Mouse (Mus musculus) gastrocnemius, adult 18-20 months (tissue): ENCODE measurements around the gene Gsto1. TPM values are rescaled to one million over a fixed set of nuclear protein-coding genes. Genes with fewer than 3 reads are reported as not detected.
A peak's percentile ranks its signal among the peaks of the same experiment; 100 is the strongest.

ENCODE experiments used
- DNase-seq: peaks from one replicate; pipeline ENCODE4 v3.0.0; 2021; ENCODE audit warnings: low spot score
- total RNA-seq, 2 experiments: library from RNA; stranded (reverse); gene quantifications; 2 replicates each; pipeline ENCODE4 v1.2.3; 2021

Gene Gsto1
- total RNA-seq, 2 experiments from 2014 or later = 56.6 to 57.8 TPM

GRCm38 (mm10) chr19:47853951-47854795 lies 597 bp upstream of the Gsto1 start:
- peak; percentile 16 for DNase-seq

DNA sequence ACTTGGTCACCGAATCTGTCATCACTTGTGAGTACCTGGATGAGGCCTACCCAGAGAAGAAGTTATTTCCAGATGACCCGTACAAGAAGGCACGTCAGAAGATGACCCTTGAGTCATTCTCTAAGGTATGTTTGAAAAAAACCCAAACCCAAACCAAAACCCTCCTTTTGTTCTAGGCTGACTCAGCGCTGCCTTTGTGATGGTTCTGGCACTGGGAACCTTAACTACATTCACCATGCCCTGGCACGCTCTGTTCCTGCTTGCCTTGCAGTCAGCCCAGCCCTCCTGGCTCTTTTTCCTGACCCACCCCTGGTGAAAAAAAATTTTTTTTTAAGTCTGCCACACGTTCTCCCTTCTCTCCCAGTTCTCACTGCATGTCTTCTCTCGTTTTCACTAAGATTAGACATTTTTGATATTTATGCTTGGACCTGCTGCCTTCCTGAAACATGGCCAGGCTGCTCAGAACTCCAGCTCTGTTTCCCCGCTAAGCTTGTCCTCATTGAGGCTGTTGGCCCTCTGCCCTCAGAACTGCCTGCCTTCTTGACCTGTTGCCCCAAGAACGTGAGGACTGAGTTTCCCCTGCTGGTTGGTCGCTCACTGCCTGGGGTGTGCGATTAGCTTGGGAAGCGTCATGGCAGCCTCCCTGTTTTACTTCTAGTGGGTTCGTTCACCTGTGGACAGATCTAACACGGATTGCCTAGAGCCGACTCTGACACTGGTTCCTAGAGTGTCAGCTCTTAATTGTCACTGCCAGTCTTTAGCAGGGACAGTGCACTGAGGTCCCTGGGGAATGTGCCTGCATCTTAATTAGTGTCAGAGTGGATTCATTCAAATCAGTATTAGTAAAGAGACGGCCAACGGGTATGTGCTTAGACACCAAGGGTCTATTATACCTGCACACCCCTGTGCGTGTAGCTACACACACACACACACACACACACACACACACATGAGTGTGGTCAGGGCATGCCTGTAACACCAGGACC lies 3.5 kb downstream of the Gsto1 start:
- DNase-seq = no peak

GRCm38 (mm10) chr19:47859180-47859579 lies 4.4 kb downstream of the Gsto1 start:
- no peak for DNase-seq

- no peak for DNase-seq
Measured at GRCm38 (mm10) chr19:47862581-47862980, 7.8 kb downstream of the Gsto1 start.

DNA sequence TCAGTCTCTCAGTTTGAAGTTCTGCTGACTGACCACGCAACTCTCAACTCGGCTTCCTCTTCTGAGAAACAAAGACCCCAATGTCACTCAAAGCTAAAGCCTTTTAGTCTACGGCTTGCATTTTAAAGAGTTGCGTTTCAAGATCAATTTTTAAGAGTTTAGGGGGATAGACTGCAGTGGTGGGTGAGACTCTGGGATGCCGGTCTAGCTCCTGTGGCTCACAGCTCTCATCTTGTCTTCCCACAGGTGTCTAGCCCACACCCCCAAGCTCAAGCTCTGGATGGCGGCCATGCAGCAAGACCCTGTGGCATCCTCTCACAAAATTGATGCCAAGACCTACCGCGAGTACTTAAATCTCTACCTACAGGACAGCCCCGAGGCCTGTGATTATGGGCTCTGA lies 9.3 kb downstream of the Gsto1 start:
- DNase-seq = no peak

- no peak for DNase-seq
Measured at GRCm38 (mm10) chr19:47864721-47865120, 10.0 kb downstream of the Gsto1 start.

DNA sequence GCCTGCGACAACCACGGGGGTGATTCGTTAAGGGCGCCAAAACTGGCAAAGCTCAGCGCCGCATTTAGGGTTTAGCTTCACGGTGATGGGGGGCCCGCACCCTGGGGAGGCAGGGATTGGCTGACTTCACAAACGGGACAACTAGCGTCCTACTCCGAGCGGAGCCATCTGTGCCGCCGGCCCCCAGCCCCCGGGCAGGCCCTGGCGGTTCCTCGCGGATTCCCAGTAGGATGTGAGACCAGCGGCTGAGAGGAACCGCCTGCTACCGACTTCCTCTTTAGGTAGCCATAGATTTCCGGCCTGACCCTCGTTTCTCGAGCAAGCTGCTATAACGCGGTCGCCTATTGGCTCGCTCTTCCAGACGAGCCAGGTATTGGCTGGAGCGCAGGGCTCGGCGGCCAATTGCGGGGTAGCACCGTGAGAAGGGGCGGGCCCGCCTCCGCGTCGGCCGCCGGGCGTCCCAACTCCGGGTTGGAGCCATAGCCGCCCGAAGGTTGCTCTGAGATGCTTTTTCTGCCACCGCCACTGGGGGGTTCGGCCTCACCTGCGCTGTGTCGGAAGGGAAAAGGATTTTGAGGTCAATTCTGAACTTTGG lies 10.7 kb downstream of the Gsto1 start, which contains the start of gene Gsto2:
Gene Gsto2, plus strand, starts transcription at position 182 of the 595 bp plus-strand sequence.
- peak; percentile 94 for DNase-seq

DNA sequence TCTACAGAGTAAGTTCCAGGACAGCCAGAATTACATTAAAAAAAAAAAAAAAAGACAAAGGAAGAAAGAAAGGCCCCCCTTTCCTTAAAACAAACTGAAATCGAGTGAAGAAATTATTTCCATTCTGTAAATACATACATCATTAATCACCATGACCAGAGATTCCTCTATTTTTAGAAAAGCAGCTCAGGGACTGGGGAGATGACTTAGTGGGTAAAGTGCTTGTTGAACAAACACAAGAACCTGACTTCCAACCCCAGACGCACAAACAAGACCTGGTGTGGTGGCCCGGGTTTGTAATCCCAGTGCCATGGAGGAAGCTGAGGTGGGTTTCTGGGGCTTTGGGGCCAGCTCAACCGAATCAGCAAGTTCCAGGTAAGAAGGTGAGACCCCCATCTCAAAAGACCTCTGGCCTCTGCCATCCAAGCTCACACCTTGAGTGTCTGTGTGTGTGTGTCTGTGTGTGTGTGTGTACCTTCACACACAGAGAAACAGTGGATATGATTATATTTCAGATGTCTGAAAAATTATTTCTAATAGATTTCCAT lies 12.9 kb downstream of the Gsto1 start:
- no peak for DNase-seq

- DNase-seq = no peak
Measured at GRCm38 (mm10) chr19:47868951-47869350, 14.2 kb downstream of the Gsto1 start.

DNA sequence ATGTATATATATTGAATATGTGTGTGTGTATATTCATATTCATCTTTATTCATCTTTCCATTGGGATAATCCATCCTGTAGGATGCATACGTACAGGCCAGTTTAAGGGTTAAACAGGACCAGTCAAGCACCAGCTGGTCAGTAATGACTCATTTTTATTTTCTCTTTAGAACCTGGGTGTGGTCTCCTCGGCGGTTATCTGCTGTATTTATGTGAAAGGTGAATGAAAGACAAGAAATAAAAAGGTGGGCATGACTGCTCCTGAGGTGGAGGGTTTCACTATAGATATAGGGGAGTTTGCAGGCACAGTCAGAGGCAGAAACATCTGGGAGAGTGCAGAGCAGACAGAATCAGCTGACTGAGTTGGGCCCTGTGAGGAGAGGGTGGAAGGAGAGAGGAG lies 14.7 kb downstream of the Gsto1 start:
- no peak for DNase-seq

DNA sequence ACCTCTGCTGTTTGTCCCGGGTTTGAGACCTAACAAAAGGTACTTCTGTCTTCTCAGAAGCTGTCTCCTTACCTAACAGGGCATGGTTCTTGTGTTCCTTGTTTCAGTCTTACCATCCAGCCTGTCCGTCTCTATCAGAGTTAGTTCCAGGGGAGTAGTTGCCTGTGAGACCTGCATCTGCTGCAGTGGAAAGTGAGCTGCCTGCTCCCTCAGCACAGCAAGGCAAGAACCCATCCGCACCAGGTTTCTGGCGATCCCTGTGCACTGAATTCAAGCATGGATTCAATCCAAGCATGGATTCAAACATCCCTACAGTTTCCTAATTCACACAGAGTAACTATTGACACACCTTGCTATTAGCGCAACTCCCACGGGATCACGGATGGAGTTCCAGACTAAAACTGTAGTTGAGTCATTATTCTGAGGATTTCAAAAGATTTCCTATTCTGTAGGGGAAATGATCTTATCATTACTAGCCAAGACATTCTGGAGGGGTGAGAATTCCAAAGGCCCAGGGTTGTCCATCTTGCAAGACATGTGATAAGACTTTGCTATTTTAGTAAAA lies 15.4 kb downstream of the Gsto1 start:
- no peak for DNase-seq

GRCm38 (mm10) chr19:47871515-47871914 lies 16.7 kb downstream of the Gsto1 start:
- no peak for DNase-seq

DNA sequence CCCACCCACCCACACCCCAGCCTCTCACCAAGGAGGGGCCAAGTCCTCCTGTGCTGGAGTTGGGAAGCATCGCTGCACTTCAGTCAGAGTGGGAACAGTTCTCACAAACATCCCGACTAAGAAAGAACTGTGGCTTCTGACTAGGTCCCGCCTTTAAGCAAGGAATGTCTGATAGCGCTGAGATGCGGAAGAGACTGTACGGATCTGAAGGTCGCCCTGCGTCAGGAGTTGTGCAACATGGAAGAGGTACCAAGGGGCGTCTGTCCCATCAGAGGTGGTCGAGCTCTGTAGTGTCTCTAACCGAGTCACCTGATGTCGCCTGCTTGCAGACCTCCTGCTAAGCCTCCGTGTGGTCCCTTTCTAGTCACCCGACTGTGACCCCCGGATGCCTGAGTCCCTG lies 21.5 kb downstream of the Gsto1 start:
- no peak for DNase-seq

DNA sequence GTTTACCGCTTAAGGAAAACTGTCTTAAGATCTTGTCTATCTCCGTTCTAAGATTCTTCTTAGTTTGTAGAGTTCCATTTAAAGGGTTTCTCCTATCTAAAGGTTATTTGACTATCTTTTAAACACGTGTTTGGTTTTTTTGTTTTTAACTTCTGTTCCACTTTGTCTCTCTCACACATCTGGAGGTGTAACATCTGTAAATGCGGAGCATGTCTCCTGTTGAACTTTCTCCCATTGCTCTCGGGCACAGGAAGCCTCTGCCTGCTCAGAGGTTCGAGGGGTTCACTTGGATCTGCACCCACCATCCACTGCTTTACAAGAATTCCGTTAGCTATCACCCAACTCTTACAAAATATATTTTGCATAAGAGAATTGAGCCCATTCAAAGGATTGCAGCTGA lies 26.8 kb downstream of the Gsto1 start:
- DNase-seq = no peak

- DNase-seq = peak; percentile 68
Measured at GRCm38 (mm10) chr19:47882151-47882881, 27.5 kb downstream of the Gsto1 start.

DNA sequence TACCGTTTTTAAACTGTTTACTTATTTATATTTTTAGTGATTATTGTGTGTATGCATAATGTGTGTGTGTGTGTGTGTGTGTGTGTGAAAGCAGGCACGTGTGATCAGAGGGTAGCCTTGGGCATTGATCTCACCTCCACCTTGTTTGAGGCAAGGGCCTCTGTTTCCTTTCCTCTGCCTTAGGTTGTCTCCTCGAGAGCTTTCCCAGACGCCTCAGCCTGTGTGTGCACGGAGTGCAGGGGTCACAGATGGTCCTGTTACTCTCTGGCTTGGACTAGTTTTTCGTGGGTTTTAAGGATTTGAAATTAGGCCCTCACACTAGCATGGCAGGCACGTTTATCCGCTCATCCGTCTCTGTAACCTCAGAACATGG lies 28.1 kb downstream of the Gsto1 start:
- DNase-seq = no peak

DNA sequence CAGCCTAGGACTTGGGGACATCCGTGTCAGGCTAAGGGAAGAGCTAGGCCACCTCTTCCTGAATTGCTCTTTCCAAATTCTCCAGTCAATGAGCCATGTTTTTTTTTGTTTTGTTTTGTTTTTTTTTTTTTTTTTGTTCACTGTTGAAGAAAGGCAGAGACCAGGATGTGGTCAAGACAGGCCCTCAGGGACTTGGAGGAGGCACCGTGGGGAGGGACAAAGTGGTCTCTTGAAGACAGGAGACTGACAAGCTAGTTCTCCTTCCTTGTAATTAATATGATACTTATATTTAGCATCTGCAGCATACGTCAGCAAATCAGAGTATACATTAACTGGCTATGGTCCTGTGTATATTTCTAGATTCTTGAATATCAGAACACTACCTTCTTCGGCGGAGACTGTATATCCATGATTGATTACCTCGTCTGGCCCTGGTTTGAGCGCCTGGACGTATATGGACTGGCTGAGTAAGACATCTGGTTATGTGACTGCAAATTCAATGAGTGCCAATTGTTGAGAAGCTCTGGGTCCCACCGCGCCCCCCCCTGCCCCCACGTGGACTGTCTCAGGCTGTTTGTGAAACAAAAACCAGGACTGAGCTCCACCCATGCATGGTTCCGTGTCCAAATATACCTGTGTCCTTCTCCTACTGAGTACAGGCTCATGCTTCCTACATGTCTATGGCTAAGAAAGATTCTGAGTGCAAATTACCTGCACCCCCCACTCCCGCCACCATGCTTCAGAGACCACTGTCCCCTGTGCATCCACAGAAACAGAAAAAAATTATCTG lies 29.7 kb downstream of the Gsto1 start:
- DNase-seq = no peak

DNA sequence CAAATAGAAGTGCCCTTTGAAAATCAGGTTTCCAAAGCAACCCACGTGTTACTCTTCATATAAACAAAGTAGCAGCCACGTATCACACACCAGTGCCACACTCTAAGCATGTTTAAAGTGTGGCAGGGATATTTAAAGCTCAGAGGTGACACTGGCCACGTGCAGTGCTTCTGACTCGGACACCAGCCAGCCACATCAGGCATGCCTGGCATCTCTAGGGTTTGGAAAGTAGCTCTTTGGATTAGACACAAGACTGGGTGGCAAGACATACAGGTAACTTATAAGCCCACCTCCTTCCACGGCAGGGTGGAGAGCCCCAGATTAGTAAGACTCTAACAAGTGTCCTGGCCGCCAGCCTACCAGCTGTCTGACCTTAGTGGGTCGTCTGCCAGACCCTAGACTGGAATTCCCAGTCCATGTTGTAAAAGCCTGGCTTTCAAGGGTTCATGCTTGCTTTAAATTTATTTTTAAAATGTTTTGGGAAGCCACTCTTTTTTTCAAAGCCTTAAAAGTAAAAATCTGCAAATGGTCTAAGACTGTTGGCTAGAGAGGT lies 30.5 kb downstream of the Gsto1 start:
- DNase-seq = no peak

- no peak for DNase-seq
Measured at GRCm38 (mm10) chr19:47885886-47886285, 31.1 kb downstream of the Gsto1 start.
